Mouse (Mus musculus) cerebellum, adult 18-20 months (tissue): ENCODE data around the gene Ttc39b.

Experiments used
- DNase-seq, 2 experiments: peaks; one replicate each; pipeline ENCODE4 v3.0.0; 2021

Ttc39b gene

GRCm38 (mm10) chr4:83225633-83226360, 98.3 kb downstream of the Ttc39b start:
- no peak for DNase-seq

- DNase-seq = peak; percentile 39 to 40
These were observed 99.8 kb downstream of the Ttc39b start for GRCm38 (mm10) chr4:83224242-83224641.

DNA sequence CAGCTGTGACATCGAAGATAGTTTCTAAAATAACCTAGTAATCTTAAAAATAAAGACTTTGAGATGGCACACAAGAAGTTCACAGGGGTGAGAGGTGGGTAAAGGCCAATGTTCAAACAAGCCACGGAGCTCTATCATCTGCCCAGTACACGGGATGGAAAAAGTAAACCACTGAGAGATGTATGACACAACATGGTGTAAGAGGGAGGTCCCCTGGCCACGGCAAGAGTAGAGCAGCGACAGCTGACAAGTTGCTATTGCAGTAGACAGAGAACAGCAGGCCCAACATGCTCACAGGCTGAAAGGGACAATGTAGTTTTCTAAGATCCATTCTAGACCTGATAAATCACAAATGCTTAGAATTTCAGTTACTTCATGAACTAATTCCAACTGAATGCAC, 100.9 kb downstream of the Ttc39b start:
- no peak for DNase-seq

DNA sequence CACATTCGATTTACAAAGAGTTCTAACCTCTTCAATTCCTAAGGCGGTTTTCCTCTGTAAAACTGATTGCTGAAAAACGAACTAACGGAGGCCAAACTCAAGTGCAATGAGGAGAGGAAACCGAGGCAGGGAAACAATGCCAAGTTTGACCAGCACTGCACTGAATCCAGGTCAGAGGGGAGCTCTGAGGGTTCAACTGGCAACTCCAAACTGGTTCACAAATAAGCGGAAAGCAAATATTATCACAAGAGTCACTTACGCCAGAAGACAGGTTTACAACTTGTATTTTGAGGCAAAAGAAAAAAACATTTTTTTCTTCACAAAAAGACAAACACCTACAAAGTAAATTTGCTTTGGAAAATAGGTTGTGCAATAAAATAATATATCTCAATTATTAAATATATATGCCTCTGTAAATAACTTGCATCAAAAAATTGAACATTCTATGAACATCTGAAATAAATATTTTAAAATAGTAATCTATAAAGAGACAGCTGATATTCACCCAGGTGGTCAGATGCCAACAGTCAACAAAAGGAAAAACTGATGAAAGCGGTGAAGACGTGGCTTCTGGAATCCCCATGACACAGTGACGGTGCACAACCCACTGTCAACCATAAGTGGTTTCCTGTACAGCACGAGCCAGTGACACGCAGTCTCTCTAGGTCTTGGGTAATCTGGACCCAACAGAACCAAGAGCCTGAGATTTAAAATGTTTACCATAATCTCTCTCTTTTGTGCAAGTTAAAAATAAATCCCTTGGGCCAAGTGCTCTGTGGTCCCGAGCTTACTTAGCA, 103.1 kb downstream of the Ttc39b start:
- no peak for DNase-seq

GRCm38 (mm10) chr4:83219253-83219652, 104.8 kb downstream of the Ttc39b start:
- DNase-seq = no peak

- no peak for DNase-seq
These were observed 106.9 kb downstream of the Ttc39b start for GRCm38 (mm10) chr4:83217128-83217527.

- DNase-seq = no peak
These were observed 107.7 kb downstream of the Ttc39b start for GRCm38 (mm10) chr4:83216381-83216780.

GRCm38 (mm10) chr4:83215776-83216175, 108.3 kb downstream of the Ttc39b start:
- DNase-seq = no peak

GRCm38 (mm10) chr4:83214822-83215558, 109.1 kb downstream of the Ttc39b start:
- DNase-seq = no peak

GRCm38 (mm10) chr4:83213752-83214151, 110.3 kb downstream of the Ttc39b start:
- no peak for DNase-seq

- no peak for DNase-seq
These were observed 112.3 kb downstream of the Ttc39b start for GRCm38 (mm10) chr4:83211709-83212108.

DNA sequence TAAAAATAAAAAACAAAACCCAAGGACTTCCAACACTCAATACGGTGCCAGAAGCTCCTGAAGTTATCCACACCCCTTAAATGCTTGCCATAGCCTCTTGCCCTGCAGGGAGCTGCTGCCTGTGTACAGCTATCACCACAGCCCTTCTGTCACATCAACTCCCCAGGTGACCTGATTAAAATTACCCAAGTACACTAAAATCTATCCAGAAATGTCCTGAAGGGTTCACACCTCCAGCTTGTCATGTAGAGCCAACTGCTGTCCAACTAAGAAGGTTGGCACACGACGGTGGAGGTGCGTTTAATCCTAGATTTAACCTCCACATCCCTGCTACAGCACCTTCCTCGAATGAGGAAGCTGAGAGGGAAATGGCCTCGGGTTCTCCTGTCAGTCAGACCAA, 113.6 kb downstream of the Ttc39b start:
- peak in 1 of 2 experiments; percentile 35 for DNase-seq

DNA sequence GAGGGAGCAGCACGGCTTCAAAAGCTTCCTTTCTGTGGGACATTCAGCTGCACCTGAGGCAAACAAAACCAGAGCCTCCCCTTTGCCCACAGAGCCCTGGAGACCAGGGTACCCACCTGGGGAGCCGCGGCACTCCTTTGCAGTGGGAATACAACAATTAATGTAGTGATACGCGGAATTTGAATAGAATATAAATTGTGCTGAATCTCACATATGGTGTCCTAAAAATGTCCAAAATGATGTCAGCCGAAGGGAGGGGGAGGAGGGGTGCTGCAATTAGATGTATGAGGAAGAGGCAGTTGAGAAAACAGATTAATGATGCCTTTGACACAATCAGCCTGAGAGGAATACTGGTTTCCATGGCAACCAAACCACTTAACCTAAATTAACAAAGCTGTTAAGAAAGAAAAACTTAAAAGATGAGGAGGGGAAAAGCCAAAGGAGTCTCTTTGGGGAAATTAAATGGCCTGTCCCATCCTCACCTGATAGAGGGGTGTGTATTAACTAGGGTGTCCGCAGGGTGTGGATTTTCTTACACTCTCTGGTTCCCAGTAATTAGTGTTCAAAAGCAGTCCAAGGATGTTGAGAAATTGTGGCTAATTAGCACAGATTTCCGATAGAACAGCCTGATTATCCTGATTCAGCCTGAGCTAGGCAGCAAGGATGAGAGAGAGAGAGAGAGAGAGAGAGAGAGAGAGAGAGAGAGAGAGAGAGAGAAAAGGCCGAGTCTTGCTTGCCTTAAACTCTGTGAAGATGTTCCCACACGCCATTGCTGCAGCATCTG, 117.1 kb downstream of the Ttc39b start:
- DNase-seq = peak; percentile 72 to 79

- peak; percentile 64 to 69 for DNase-seq
These were observed 117.6 kb downstream of the Ttc39b start for GRCm38 (mm10) chr4:83206416-83206802.

GRCm38 (mm10) chr4:83199391-83199790, 124.7 kb downstream of the Ttc39b start:
- no peak for DNase-seq

DNA sequence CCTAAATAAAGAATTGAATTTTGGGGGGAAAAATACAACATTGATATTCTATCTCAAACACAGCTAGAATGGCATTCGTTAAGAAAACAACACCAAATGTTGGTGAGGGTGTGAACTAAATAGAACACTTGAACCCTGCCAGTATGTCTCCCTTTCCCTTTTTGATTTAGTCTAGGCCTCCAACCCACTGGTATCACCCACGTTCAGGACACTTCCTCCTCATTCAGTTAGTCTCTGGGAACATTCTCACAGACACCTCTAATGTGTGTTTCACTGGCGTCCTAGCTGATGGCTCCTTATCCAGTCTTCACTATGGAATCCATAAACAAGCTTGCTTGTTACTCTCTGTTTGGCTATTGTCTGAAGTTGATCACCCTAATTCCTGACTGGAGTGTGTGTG, 125.9 kb downstream of the Ttc39b start:
- no peak for DNase-seq

- peak; percentile 40 to 42 for DNase-seq
These were observed 134.3 kb downstream of the Ttc39b start for GRCm38 (mm10) chr4:83189736-83190135.

DNA sequence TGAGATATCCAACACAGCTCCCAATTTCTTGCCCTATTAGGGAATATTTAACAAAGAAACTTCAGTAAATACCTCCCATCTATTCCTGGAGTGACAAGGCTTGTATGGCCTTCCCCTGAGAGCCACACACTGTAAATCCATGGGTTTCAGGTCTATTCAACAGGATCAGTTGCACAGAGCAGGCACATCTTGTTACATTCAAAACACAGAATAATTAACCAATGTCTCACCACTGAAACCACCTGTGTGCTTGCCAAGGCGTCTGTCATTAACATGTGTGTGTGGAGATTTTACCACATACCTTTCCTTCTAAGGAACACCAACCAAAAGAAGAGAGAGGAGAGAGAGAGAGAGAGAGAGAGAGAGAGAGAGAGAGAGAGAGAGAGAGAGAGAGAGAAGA, 136.7 kb downstream of the Ttc39b start:
- no peak for DNase-seq

- no peak for DNase-seq
These were observed 137.6 kb downstream of the Ttc39b start for GRCm38 (mm10) chr4:83186448-83186847.

- peak; percentile 79 for DNase-seq
These were observed 140.6 kb downstream of the Ttc39b start for GRCm38 (mm10) chr4:83183288-83183930.

- no peak for DNase-seq
These were observed 141.6 kb downstream of the Ttc39b start for GRCm38 (mm10) chr4:83182178-83183068.
